Mouse (Mus musculus) liver, embryonic 14.5 days (tissue): ENCODE measurements around the gene Lrmda.

Source experiments
- CTCF ChIP-seq: IDR thresholded peaks from 2 replicates; pipeline ENCODE4 v1.5.1; 2016; ENCODE audit warnings: antibody characterized with exemption, low read depth, control low read depth
- EP300 ChIP-seq: IDR thresholded peaks from 2 replicates; pipeline ENCODE4 v1.6.1; 2016; ENCODE audit warnings: antibody characterized with exemption, low read depth

DNA sequence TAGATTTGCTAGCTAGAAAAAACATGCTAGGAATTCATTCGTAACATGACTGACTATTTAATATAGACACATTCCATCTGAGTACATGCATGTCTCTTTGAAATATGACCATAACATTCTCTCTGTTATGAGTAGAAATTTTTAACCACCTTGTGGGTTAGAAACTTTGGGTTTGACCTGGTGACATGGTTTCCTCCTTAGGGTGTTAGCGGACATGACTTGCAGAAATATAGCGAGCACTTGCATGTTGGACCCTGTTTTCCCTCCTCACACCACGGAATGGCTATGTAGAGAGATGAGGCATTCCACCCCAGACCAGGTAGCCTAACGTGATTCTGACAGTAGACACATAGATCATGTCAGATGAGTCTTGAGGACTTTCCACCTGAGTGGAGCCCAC is 735.1 kb downstream of the Lrmda start:
- TF ChIP-seq EP300 (no peak), CTCF (no peak)
